Comparison of ENCODE assay signal across 22 mouse cellular contexts in the genomic region with DNA sequence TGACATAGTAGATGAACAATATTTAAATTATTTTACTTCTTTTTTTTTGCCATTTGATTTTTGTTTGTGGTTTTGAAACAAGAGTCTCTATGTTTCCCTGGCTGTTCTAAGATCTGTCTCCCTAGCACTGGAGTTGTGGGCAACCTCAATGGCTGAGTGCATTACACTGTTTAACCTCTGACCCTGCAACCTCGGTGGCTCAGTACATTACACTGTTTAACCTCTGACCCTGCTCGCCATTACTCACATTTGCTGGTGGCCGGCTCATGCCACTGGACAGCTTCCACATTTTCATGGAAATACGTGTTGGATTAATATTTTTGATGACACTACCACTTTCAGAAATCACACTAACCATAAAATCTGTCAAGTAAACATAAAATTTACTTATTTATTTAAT.
DNase-seq lines count a peak whose midpoint lies in the region; ATAC-seq and TF ChIP-seq lines count a peak whose summit lies in the region.
"Had no signal": no experiment of that assay in that cellular context is flagged by ENCODE, and none has a peak within 500 bp of the region (broad histone marks: within the 10 kb centered on the region; RNA-seq: fewer than 3 reads in every experiment).

No protein-coding gene starts in this region.

- H3K27me3 ChIP-seq in liver, adult 2 months (ENCODE audit: control insufficient read depth, insufficient read depth, low read length): no peaks in the 10 kb centered on the region
- no peaks in the 10 kb centered on the region for H3K27me3 ChIP-seq in liver, embryonic 11.5 days (replicated peaks; ENCODE audit: control insufficient read depth, insufficient read depth, low read length)
- no peaks in the 10 kb centered on the region for H3K27me3 ChIP-seq in midbrain, embryonic 11.5 days (ENCODE audit: control insufficient read depth, insufficient read depth, low read length)
- H3K27me3 ChIP-seq: embryonic facial prominence, embryonic 12.5 days; embryonic facial prominence, embryonic 15.5 days; hindbrain, embryonic 12.5 days; hindbrain, embryonic 15.5 days had no signal

- no peak overlapping the region for H3K4me3 ChIP-seq in liver, adult 2 months (ENCODE audit: insufficient read depth, low read depth, low read length)
- no peak overlapping the region for H3K4me3 ChIP-seq in liver, embryonic 11.5 days (ENCODE audit: low read depth, low read length)
- H3K4me3 ChIP-seq in midbrain, embryonic 11.5 days (ENCODE audit: low read depth, low read length): no peak overlapping the region
- H3K4me3 ChIP-seq: embryonic facial prominence, embryonic 12.5 days; embryonic facial prominence, embryonic 15.5 days; gastrocnemius, adult 2 months; hindbrain, embryonic 12.5 days; hindbrain, embryonic 15.5 days had no signal

- WGBS in liver, adult 2 months: 52% methylated on average over 4 of the region's 4 CpGs
- WGBS in liver, embryonic 11.5 days: 71% methylated on average over 4 of the region's 4 CpGs
- 80% methylated on average over 4 of the region's 4 CpGs for WGBS in midbrain, embryonic 11.5 days

- no peaks in the 10 kb centered on the region for H3K4me1 ChIP-seq in liver, adult 2 months (ENCODE audit: control insufficient read depth, insufficient read depth, low read length)
- H3K4me1 ChIP-seq in liver, embryonic 11.5 days (replicated peaks; ENCODE audit: control insufficient read depth, insufficient read depth, low read length): no peaks in the 10 kb centered on the region
- no peaks in the 10 kb centered on the region for H3K4me1 ChIP-seq in midbrain, embryonic 11.5 days (ENCODE audit: control insufficient read depth, insufficient read depth, low read length)
- H3K4me1 ChIP-seq: embryonic facial prominence, embryonic 12.5 days; embryonic facial prominence, embryonic 15.5 days; hindbrain, embryonic 12.5 days; hindbrain, embryonic 15.5 days had no signal

- TF ChIP-seq CTCF in liver, adult 2 months (IDR thresholded peaks at IDR 0.05; ENCODE audit: low read depth, low read length): no peak

- H3K36me3 ChIP-seq in liver, adult 2 months (ENCODE audit: control insufficient read depth, insufficient read depth, low read length): peaks cover 22% of the 10 kb centered on the region
- peaks cover 14% of the 10 kb centered on the region; the same call in 1 of the 2 replicates for H3K36me3 ChIP-seq in liver, embryonic 11.5 days (ENCODE audit: control insufficient read depth, insufficient read depth, low read length)
- H3K36me3 ChIP-seq in midbrain, embryonic 11.5 days (ENCODE audit: control insufficient read depth, insufficient read depth, low read length): no peaks in the 10 kb centered on the region; the same call in 1 of the 2 replicates

- ATAC-seq in liver, embryonic 11.5 days (replicated peaks; ENCODE audit: low FRiP score): no peak
- ATAC-seq in midbrain, embryonic 11.5 days (ENCODE audit: low FRiP score): no peak
- ATAC-seq: CD4-positive, CD25-positive, alpha-beta regulatory T cell, adult 4 months; forebrain, embryonic 14.5 days; forebrain, postnatal 0 days had no signal

- H3K27ac ChIP-seq in liver, adult 2 months (replicated peaks; ENCODE audit: insufficient read depth, low read depth, low read length): no peak overlapping the region
- no peak overlapping the region for H3K27ac ChIP-seq in liver, embryonic 11.5 days (ENCODE audit: low read depth, low read length)
- no peak overlapping the region for H3K27ac ChIP-seq in midbrain, embryonic 11.5 days (ENCODE audit: low read depth, low read length)
- H3K27ac ChIP-seq: embryonic facial prominence, embryonic 12.5 days; embryonic facial prominence, embryonic 15.5 days; gastrocnemius, adult 2 months; hindbrain, embryonic 12.5 days; hindbrain, embryonic 15.5 days had no signal

- no peak overlapping the region for H3K4me2 ChIP-seq in liver, embryonic 11.5 days
- H3K4me2 ChIP-seq in midbrain, embryonic 11.5 days: no peak overlapping the region
- H3K4me2 ChIP-seq: embryonic facial prominence, embryonic 12.5 days; embryonic facial prominence, embryonic 15.5 days; heart, embryonic 11.5 days; hindbrain, embryonic 12.5 days; hindbrain, embryonic 15.5 days had no signal

- peak; percentile 11 for DNase-seq in liver, adult 2 months (ENCODE audit: extremely low read depth, low read depth, low spot score)
- no peak for DNase-seq in liver, embryonic 11.5 days (ENCODE audit: low spot score)
- DNase-seq in embryo, embryonic 11 days: peak; percentile 26
- peak; percentile 44 for DNase-seq in yolk sac, embryonic 10.5 days (ENCODE audit: low spot score)
- no peak for DNase-seq in midbrain, embryonic 11.5 days (ENCODE audit: low spot score, missing footprints)
- DNase-seq in urinary bladder, postnatal 14 days (ENCODE audit: low spot score): no peak
- DNase-seq: adrenal gland, adult 8-10 months; adrenal gland, postnatal 25 days; cerebellum, adult 18-20 months; cerebellum, adult 9-10 months; cerebellum, postnatal 14 days; forebrain, postnatal 0 days; gastrocnemius, adult 2 months; gastrocnemius, postnatal 14 days; heart, adult 11 months had no signal

- H3K9me3 ChIP-seq in liver, embryonic 11.5 days (ENCODE audit: control insufficient read depth, low read length): no peaks in the 10 kb centered on the region
- H3K9me3 ChIP-seq in midbrain, embryonic 11.5 days (ENCODE audit: control insufficient read depth, low read length): no peaks in the 10 kb centered on the region
- H3K9me3 ChIP-seq: embryonic facial prominence, embryonic 12.5 days; embryonic facial prominence, embryonic 15.5 days; hindbrain, embryonic 12.5 days; hindbrain, embryonic 15.5 days had no signal

- no peak for TF ChIP-seq POLR2A in liver, adult 2 months (IDR thresholded peaks at IDR 0.05; ENCODE audit: extremely low read depth, insufficient read depth, low read length)

- H3K79me2 ChIP-seq in liver, adult 2 months (ENCODE audit: control insufficient read depth, insufficient read depth, low read length): no peaks in the 10 kb centered on the region

- no peak overlapping the region for H3K9ac ChIP-seq in liver, adult 2 months (ENCODE audit: low read depth, low read length)
- no peak overlapping the region for H3K9ac ChIP-seq in liver, embryonic 11.5 days (ENCODE audit: low read depth, low read length)
- H3K9ac ChIP-seq in midbrain, embryonic 11.5 days (ENCODE audit: low read length): no peak overlapping the region
- H3K9ac ChIP-seq: embryonic facial prominence, embryonic 12.5 days; embryonic facial prominence, embryonic 15.5 days; forebrain, postnatal 0 days; hindbrain, embryonic 12.5 days; hindbrain, embryonic 15.5 days had no signal

Comparison
In these comparisons a context has a peak if more than half of its experiments do, and no peak if none do; other contexts are left out.
1. DNase-seq: peak in liver, adult 2 months (single experiment), embryo, embryonic 11 days (single experiment) and yolk sac, embryonic 10.5 days (single experiment); none in liver, embryonic 11.5 days (single experiment), midbrain, embryonic 11.5 days (single experiment) and urinary bladder, postnatal 14 days (single experiment).